Mouse (Mus musculus) myocyte (in vitro differentiated cells): ENCODE measurements around the gene Six2.

Experiments used
- E2F4 ChIP-seq: IDR thresholded peaks from one replicate; pipeline ENCODE4 v1.6.1; 2011; ENCODE audit warnings: mild to moderate bottlenecking, control low read depth, moderate library complexity; ENCODE audit not compliant: insufficient read depth
- REST ChIP-seq: IDR thresholded peaks from one replicate; pipeline ENCODE4 v1.6.1; 2011; ENCODE audit warnings: mild to moderate bottlenecking, control low read depth, moderate library complexity; ENCODE audit not compliant: insufficient read depth, insufficient read length
- USF1 ChIP-seq: IDR thresholded peaks from one replicate; pipeline ENCODE4 v1.6.1; 2011; ENCODE audit warnings: low read depth, mild to moderate bottlenecking, control low read depth, moderate library complexity

- TF ChIP-seq REST: no peak
- TF ChIP-seq USF1: no peak
- TF ChIP-seq E2F4: no peak
Measured at GRCm38 (mm10) chr17:85645312-85645711, 42.8 kb downstream of the Six2 start.
